14 mouse cellular contexts compared by ENCODE assay signal in the genomic region with DNA sequence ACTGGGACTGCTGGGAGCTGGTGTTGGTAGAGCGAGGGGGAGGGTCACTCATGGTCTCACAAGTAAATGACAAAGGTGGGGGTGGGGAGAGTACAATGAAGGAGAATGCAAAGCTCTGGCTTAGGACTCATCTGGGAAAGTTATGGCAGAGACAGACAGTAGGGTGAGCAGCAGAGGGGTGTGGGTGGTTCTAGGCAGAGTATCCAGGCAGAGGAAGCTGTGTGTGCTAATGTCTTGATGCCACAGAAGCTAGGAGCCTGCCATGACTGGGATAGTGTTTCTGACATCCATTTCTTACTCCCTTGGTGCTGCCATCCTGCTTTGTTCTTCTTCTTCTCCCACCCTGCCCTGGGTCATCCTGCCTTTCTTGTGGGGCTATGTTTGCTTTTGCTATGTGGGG.
"Had no signal": no experiment of that assay in that cellular context is flagged by ENCODE, and none has a peak within 500 bp of the region (broad histone marks: within the 10 kb centered on the region; RNA-seq: fewer than 3 reads in every experiment).

No protein-coding gene starts in this region.

- ATAC-seq: intestine, embryonic 16.5 days; liver, embryonic 12.5 days had no signal

- DNase-seq: gastrocnemius, adult 2 months; gastrocnemius, postnatal 10 days; gastrocnemius, postnatal 25 days; heart, adult 18-20 months; heart, postnatal 10 days; heart, postnatal 4 days; kidney, adult 11 months; kidney, adult 2 months; kidney, adult 9 months; kidney, postnatal 14 days; kidney, postnatal 36 days; left cerebral cortex, postnatal 4 days had no signal
